Mouse (Mus musculus) bone marrow macrophage, adult 2 months (primary cell): ENCODE data around the gene Eif4ebp2.

Experiments
- CTCF ChIP-seq: IDR thresholded peaks from 2 replicates; pipeline ENCODE4 v1.5.1; 2012; ENCODE audit warnings: low read depth, mild to moderate bottlenecking, low read length, moderate library complexity
- POLR2A ChIP-seq: IDR thresholded peaks from 2 replicates; pipeline ENCODE4 v1.6.1; 2012; ENCODE audit warnings: mild to moderate bottlenecking, low read depth, low read length, borderline replicate concordance

GRCm38 (mm10) chr10:61417672-61418071 lies 34.8 kb downstream of the Eif4ebp2 start, which contains the start of gene Nodal:
- TF ChIP-seq CTCF (no peak), POLR2A (no peak)
